Mouse (Mus musculus) heart, embryonic 10.5 days (tissue): ENCODE measurements around the gene Rnasel. TPM values are rescaled to one million over a fixed set of nuclear protein-coding genes. Genes with fewer than 3 reads are reported as not detected.
A peak's percentile ranks its signal among the peaks of the same experiment; 100 is the strongest.

ENCODE experiments used
- DNase-seq: peaks from one replicate; pipeline ENCODE4 v3.0.0-alpha.2; 2017; ENCODE audit warnings: low spot score
- H3K27ac ChIP-seq: fragments of 300-500 bp; sonication (generic); 2 replicates; pipeline ENCODE4 v1.5.1; 2016; ENCODE audit warnings: mild to moderate bottlenecking
- H3K27me3 ChIP-seq: fragments of 300-500 bp; sonication (generic); 2 replicates; pipeline ENCODE4 v1.6.1; 2016; ENCODE audit warnings: mild to moderate bottlenecking; ENCODE audit not compliant: poor library complexity, insufficient read depth, severe bottlenecking
- H3K36me3 ChIP-seq: fragments of 300-500 bp; sonication (generic); 2 replicates; pipeline ENCODE4 v1.6.1; 2016; ENCODE audit warnings: mild to moderate bottlenecking, moderate library complexity
- H3K4me1 ChIP-seq: fragments of 300-500 bp; sonication (generic); 2 replicates; pipeline ENCODE4 v1.6.1; 2016; ENCODE audit warnings: mild to moderate bottlenecking
- H3K4me3 ChIP-seq: fragments of 300-500 bp; sonication (generic); 2 replicates; pipeline ENCODE4 v1.5.1; 2016; ENCODE audit warnings: mild to moderate bottlenecking, moderate library complexity
- H3K9me3 ChIP-seq: fragments of 300-500 bp; sonication (generic); 2 replicates; pipeline ENCODE4 v1.6.1; 2016; ENCODE audit warnings: mild to moderate bottlenecking, moderate library complexity
- WGBS: fragments of 180-500 bp; shearing (Covaris S2); methylation state at CpG from one replicate; pipeline ENCODE4 v1.1.7; 2016; 5-methylcytosine and 5-hydroxymethylcytosine counted together
- polyA plus RNA-seq: library from polyadenylated mRNA; unstranded; fragments of >200 nt; fragmentation: Nextera tagmentation; extraction: Ambion mirVana; gene quantifications from 2 replicates; pipeline ENCODE4 v1.2.1, GENCODE M21; 2016

Gene Rnasel
- polyA plus RNA-seq, 1 experiment from 2014 or later: 4.4 TPM

DNA sequence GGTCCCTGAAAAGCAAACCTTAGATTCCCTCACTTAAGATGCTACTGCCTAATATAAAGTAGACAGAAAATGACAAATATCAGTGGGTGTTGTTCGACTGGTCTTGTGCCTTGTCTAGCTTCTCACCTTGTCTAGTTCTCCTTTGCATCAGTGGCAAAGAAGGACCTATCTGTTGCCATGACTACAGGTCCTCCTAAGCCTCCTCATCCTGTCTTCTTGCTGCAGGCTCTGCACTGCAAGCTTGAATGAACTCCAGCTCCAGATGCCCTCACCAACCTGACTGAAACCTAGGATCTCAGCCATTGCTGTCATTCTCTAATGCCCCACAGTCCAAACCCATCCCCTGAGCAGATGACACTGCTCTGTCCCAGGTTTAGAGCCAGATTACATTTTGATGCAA, 31.2 kb upstream of the Rnasel start:
- DNase-seq: no peak
- H3K4me3 ChIP-seq: no peak overlapping the region
- H3K27me3 ChIP-seq: no peaks in the 10 kb centered on the region
- no peaks in the 10 kb centered on the region for H3K36me3 ChIP-seq
- no peaks in the 10 kb centered on the region for H3K9me3 ChIP-seq
- H3K4me1 ChIP-seq: no peaks in the 10 kb centered on the region
- 85% methylated on average over 1 of the region's 1 CpGs for WGBS
- H3K27ac ChIP-seq: no peak overlapping the region

DNA sequence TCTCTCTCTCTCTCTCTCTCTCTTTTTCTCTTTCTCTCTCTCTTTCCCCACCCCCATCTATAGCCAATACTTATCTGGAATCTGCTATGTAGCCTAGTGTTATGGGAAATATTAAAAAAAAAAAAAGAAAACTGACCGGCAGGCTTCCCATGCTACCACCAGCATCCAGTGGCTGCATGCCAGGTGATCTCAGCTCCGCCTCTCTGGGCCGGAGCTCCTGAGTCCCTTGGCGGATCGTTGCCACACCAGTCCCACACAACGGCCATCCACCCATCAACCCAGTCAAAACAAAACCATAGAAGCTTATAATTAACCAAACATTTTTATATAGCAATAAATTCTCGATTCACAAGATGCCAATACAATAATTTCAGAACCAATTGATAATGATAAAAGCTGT, 28.3 kb upstream of the Rnasel start:
- DNase-seq: no peak
- Histone ChIP-seq H3K27ac (no peak overlapping the region), H3K27me3 (no peaks in the 10 kb centered on the region), H3K36me3 (no peaks in the 10 kb centered on the region), H3K4me1 (no peaks in the 10 kb centered on the region), H3K9me3 (no peaks in the 10 kb centered on the region), H3K4me3 (no peak overlapping the region)
- 73% methylated on average over 7 of the region's 7 CpGs for WGBS

DNA sequence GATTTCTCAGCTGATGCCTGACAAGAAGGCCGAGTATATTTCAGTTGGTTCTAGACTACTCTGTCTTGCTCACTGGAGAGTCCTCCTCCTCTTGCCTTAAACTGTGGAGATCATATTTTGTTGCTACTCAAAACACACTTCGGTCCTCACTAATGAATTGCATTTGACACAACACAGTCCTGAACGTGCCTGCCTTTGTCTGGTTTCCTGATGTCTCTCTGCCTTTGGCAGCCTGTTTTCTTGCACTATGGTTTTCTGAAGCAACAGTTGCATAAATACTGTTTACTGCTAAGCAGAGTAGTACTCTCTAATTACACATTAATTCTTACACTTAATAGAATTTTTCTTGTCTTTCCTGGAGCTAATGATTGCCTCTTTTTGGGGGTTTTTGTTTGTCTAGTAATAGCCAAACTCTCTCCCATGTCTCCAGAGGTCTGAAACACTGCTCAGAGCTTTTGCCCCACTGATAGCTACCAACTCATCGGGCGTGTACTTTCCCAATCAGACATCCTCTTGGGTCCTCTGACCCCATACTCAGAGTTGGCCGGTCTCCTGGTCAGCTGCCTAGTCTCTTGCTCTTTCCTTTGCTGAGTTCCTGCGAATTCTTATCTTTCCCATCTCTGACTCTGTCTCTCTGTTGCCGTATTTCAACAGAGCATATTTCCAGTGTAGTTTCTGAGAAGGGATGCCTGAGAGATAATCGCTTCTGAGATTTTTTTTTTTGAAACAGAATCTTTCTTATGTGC, 27.5 kb upstream of the Rnasel start:
- Histone ChIP-seq H3K27me3 (no peaks in the 10 kb centered on the region), H3K27ac (no peak overlapping the region), H3K4me3 (no peak overlapping the region), H3K4me1 (no peaks in the 10 kb centered on the region), H3K9me3 (no peaks in the 10 kb centered on the region), H3K36me3 (no peaks in the 10 kb centered on the region)
- no peak for DNase-seq
- WGBS: 76% methylated on average over 9 of the region's 9 CpGs

GRCm38 (mm10) chr1:153723426-153723825, 25.8 kb upstream of the Rnasel start:
- Histone ChIP-seq H3K9me3 (no peaks in the 10 kb centered on the region), H3K27ac (no peak overlapping the region), H3K4me3 (no peak overlapping the region), H3K36me3 (no peaks in the 10 kb centered on the region), H3K4me1 (no peaks in the 10 kb centered on the region), H3K27me3 (no peaks in the 10 kb centered on the region)
- no peak for DNase-seq
- 64% methylated on average over 9 of the region's 9 CpGs for WGBS

GRCm38 (mm10) chr1:153726636-153727035, 22.6 kb upstream of the Rnasel start:
- H3K36me3 ChIP-seq: no peaks in the 10 kb centered on the region
- H3K4me3 ChIP-seq: no peak overlapping the region
- 85% methylated on average over 16 of the region's 16 CpGs for WGBS
- DNase-seq: no peak
- peaks cover 17% of the 10 kb centered on the region for H3K4me1 ChIP-seq
- no peak overlapping the region for H3K27ac ChIP-seq
- H3K9me3 ChIP-seq: no peaks in the 10 kb centered on the region
- H3K27me3 ChIP-seq: no peaks in the 10 kb centered on the region

- peaks cover 29% of the 10 kb centered on the region for H3K4me1 ChIP-seq
- WGBS: 43% methylated on average over 2 of the region's 2 CpGs
- H3K27ac ChIP-seq: no peak overlapping the region; the same call in 1 of the 2 replicates
- H3K4me3 ChIP-seq: no peak overlapping the region
- no peaks in the 10 kb centered on the region for H3K9me3 ChIP-seq
- no peaks in the 10 kb centered on the region for H3K36me3 ChIP-seq
- H3K27me3 ChIP-seq: peaks cover 21% of the 10 kb centered on the region
- DNase-seq: no peak
Measured at GRCm38 (mm10) chr1:153729806-153730205, 19.4 kb upstream of the Rnasel start.

- Histone ChIP-seq H3K4me3 (no peak overlapping the region), H3K4me1 (peaks cover 29% of the 10 kb centered on the region), H3K9me3 (no peaks in the 10 kb centered on the region), H3K36me3 (no peaks in the 10 kb centered on the region), H3K27me3 (peaks cover 24% of the 10 kb centered on the region), H3K27ac (peak overlapping the region; percentile 75; the same call in 1 of the 2 replicates)
- DNase-seq: no peak
- WGBS: 29% methylated on average over 3 of the region's 3 CpGs
Measured at GRCm38 (mm10) chr1:153730671-153731070, 18.6 kb upstream of the Rnasel start.

DNA sequence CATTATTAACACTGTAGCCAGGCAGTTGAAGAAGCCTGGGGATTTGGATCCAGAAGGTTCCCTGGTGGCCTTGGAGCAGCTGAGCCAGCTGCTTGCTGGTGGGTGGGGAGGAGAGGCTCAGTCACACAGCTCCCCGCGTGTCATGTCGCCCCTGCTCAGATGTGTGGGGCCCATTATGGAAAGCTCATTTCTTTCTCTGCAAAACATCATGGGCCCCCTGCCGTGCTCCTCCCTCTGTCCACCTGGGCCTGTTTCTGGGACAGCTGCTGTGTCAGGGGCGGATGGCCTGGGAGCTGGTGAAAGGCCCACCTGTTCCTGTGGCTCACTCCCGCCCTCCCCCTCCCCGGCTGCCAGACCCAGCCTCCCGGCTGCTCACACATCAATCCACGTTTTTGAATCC, 16.0 kb upstream of the Rnasel start:
- H3K36me3 ChIP-seq: no peaks in the 10 kb centered on the region
- H3K27me3 ChIP-seq: peaks cover 45% of the 10 kb centered on the region
- no peaks in the 10 kb centered on the region for H3K9me3 ChIP-seq
- DNase-seq: no peak
- H3K27ac ChIP-seq: no peak overlapping the region
- H3K4me1 ChIP-seq: peaks cover 29% of the 10 kb centered on the region
- WGBS: 48% methylated on average over 9 of the region's 9 CpGs
- H3K4me3 ChIP-seq: no peak overlapping the region

DNA sequence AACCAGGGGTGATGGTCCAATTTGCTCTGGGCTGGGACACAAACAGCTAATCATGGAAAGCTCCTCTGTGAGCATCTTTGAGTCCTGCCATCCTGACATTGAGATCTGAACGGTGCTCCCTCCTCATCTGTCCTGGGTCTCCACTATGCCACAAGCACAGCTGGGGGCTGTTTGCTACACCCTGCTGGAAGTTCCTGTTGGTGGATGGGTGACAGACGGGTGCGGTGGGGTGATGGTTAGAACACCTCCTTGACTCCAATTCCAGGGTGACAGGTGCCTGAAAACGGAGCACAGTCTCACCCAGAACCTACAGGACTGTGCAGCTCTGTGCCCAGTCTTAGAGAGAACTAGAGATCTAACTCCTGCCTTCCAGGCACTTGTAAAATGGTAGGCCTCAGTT, 14.4 kb upstream of the Rnasel start:
- Histone ChIP-seq H3K36me3 (no peaks in the 10 kb centered on the region), H3K4me1 (peaks cover 31% of the 10 kb centered on the region), H3K27me3 (peaks cover 62% of the 10 kb centered on the region), H3K27ac (no peak overlapping the region), H3K4me3 (no peak overlapping the region), H3K9me3 (no peaks in the 10 kb centered on the region)
- DNase-seq: no peak
- 72% methylated on average over 4 of the region's 4 CpGs for WGBS

DNA sequence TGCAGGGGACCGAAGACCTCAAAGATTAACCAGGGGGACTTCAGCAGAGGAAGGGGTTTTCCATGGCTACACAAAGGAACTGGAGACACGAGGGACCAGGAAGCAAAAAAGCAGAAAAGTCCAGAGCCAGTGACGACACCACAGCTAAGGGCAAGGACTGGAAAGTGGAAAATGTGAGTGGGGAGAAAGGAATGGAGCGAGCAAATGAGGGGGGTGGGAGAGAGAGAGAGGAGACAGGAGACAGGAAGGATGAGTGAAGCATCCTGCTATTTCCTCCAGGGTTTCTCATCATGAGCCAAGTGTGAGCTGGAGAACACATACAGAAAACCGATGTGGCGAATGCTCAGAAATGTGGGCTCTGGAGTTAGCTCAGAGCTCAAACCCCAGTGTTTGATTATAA, 13.1 kb upstream of the Rnasel start:
- peaks cover 32% of the 10 kb centered on the region for H3K4me1 ChIP-seq
- H3K36me3 ChIP-seq: no peaks in the 10 kb centered on the region
- DNase-seq: no peak
- H3K27ac ChIP-seq: no peak overlapping the region
- H3K4me3 ChIP-seq: no peak overlapping the region
- peaks cover 74% of the 10 kb centered on the region for H3K27me3 ChIP-seq
- WGBS: 58% methylated on average over 6 of the region's 6 CpGs
- no peaks in the 10 kb centered on the region for H3K9me3 ChIP-seq

DNA sequence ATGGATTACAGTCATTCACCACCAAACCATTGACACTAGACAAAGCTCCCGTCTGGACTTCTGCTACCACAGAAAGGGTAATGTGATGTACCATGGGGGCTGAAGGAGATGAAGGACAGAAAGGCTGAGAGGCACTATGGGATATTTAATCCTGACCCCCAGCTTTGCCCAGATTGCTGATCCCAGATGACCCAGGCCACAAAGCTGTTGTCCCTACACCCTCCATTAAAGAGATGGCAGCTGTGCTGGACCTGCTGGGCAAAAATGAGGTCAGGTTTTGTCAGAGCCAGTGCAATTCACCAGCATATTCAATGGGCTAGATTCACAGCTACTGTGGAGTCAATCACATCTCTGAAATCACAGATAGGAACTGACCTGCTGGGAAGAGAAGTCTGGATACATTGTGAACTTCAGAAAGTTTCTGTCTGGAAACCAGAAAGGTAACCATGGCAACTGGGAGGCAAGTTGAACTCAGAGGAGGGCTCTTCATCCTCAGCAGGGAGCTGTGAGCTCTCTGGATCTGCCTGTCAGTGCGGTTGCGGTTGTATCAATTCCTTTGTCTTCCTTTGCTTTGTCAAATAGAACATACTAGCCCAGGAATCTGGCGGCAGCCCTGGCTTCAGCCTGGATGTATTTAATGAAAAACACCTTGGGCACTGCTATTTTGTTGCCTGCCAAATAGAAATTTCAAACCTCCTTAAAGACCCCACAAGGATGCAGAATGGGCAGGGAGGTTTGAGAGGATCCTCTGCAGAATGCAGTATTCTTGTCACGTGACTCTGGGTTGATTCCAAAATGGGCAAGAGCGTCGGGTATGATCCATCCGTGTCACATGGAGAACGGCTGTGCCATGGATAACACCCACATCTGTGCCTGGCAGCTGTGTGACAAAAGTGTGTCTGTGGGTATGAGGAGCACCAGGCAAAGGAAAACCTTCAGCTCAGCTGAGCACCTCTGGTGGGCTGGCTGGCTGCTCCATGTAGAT, 11.8 kb upstream of the Rnasel start:
- 53% methylated on average over 9 of the region's 9 CpGs for WGBS
- Histone ChIP-seq H3K36me3 (no peaks in the 10 kb centered on the region), H3K27me3 (peaks cover 84% of the 10 kb centered on the region), H3K4me1 (peaks cover 33% of the 10 kb centered on the region), H3K27ac (no peak overlapping the region), H3K9me3 (no peaks in the 10 kb centered on the region), H3K4me3 (no peak overlapping the region)
- no peak for DNase-seq

DNA sequence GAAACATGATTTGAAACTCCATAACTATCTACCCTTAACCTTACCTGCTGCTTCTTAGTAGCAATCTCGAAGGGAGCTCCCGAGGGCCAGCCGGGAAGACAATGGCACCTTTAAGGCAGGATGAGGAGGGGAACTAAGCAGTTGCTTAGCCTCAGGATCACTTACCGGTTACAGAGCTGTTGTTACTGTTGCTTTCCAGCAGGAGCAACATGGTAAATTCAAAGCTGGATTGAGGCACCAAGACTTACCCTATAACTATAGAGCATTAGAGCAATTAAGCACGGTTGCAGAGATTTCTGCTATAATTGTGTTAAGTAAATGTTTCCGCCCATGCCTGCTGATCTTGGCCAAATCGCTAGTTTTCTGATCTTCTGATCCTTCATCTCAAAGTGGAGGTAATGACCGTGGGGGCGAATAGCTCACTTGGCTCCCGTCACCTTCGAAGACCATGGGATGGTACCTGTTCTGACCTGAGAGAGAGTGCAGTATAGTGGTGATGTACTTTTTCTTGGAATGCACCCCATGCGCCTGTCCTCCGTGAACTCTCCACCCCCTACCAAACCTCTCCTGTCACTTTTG, 9.7 kb upstream of the Rnasel start:
- peaks cover 78% of the 10 kb centered on the region for H3K27me3 ChIP-seq
- H3K9me3 ChIP-seq: no peaks in the 10 kb centered on the region
- H3K4me3 ChIP-seq: peak overlapping the region; percentile 61
- WGBS: 17% methylated on average over 13 of the region's 13 CpGs
- H3K4me1 ChIP-seq: peaks cover 24% of the 10 kb centered on the region
- peaks cover 4% of the 10 kb centered on the region; the same call in 1 of the 2 replicates for H3K36me3 ChIP-seq
- H3K27ac ChIP-seq: peak overlapping the region; percentile 42; the same call in 1 of the 2 replicates
- DNase-seq: no peak

- Histone ChIP-seq H3K4me3 (peak within 1 kb of the TSS; percentile 61), H3K27ac (peak within 1 kb of the TSS; percentile 42), H3K9me3 (no peaks in the 10 kb centered on the region), H3K27me3 (peaks cover 75% of the 10 kb centered on the region), H3K36me3 (peaks cover 4% of the 10 kb centered on the region; the same call in 1 of the 2 replicates), H3K4me1 (peaks cover 24% of the 10 kb centered on the region)
- DNase-seq: peak; percentile 87
- under 1% methylated on average over 28 of the region's 28 CpGs for WGBS
Measured at GRCm38 (mm10) chr1:153740145-153740544, 9.1 kb upstream of the Rnasel start, which contains the start of gene Rgs16. Rgs16 (plus strand) TSS chr1:153740349.
